Mouse (Mus musculus): ENCODE measurements around the gene Rnf149.

GRCm38 (mm10) chr1:39555556-39556415 is 21.4 kb downstream of the Rnf149 start:
- no peak for TF ChIP-seq POLR2A (IDR thresholded peaks at IDR 0.05; ENCODE audit: borderline replicate concordance, extremely low read depth, insufficient read depth, insufficient read length, poor library complexity, severe bottlenecking)
- TF ChIP-seq CTCF (IDR thresholded peaks at IDR 0.05; ENCODE audit: borderline replicate concordance, extremely low read depth, insufficient read depth, insufficient read length): no peak
